Mouse (Mus musculus): ENCODE measurements around the gene Slit3. TPM values are rescaled to one million over a fixed set of nuclear protein-coding genes. Genes with fewer than 3 reads are reported as not detected.

Slit3 gene
- polyA plus RNA-seq, 1 experiment: not detected

GRCm38 (mm10) chr11:35088136-35088535, 32.9 kb upstream of the Slit3 start:
- no peaks in the 10 kb centered on the region for H3K27me3 ChIP-seq (ENCODE audit: control insufficient read depth)
- no peaks in the 10 kb centered on the region for H3K9me3 ChIP-seq (ENCODE audit: control insufficient read depth, low read length)
- TF ChIP-seq TAL1 (IDR thresholded peaks at IDR 0.05; ENCODE audit: low read length) (no peak), GATA1 (IDR thresholded peaks at IDR 0.05; ENCODE audit: low read length) (no peak)
- H3K4me1 ChIP-seq (ENCODE audit: control insufficient read depth): no peaks in the 10 kb centered on the region
- H3K4me3 ChIP-seq (replicated peaks): no peak overlapping the region
- no peaks in the 10 kb centered on the region for H3K36me3 ChIP-seq (ENCODE audit: control insufficient read depth)

- no peaks in the 10 kb centered on the region for H3K36me3 ChIP-seq (ENCODE audit: control insufficient read depth)
- H3K27me3 ChIP-seq (ENCODE audit: control insufficient read depth): no peaks in the 10 kb centered on the region
- H3K4me1 ChIP-seq (ENCODE audit: control insufficient read depth): no peaks in the 10 kb centered on the region
- no peaks in the 10 kb centered on the region for H3K9me3 ChIP-seq (ENCODE audit: control insufficient read depth, low read length)
- no peak overlapping the region for H3K4me3 ChIP-seq (replicated peaks)
- no peak for TF ChIP-seq TAL1 (IDR thresholded peaks at IDR 0.05; ENCODE audit: low read length)
Measured at GRCm38 (mm10) chr11:35090629-35091335, 30.2 kb upstream of the Slit3 start.

- Histone ChIP-seq H3K36me3 (ENCODE audit: control insufficient read depth) (no peaks in the 10 kb centered on the region), H3K4me3 (replicated peaks) (no peak overlapping the region), H3K4me1 (ENCODE audit: control insufficient read depth) (no peaks in the 10 kb centered on the region), H3K27me3 (ENCODE audit: control insufficient read depth) (no peaks in the 10 kb centered on the region), H3K9me3 (ENCODE audit: control insufficient read depth, low read length) (no peaks in the 10 kb centered on the region)
- TF ChIP-seq TAL1 (IDR thresholded peaks at IDR 0.05; ENCODE audit: low read length) (no peak), GATA1 (IDR thresholded peaks at IDR 0.05; ENCODE audit: low read length) (no peak)
Measured at GRCm38 (mm10) chr11:35096538-35096937, 24.5 kb upstream of the Slit3 start.

GRCm38 (mm10) chr11:35109781-35110180, 11.2 kb upstream of the Slit3 start:
- Histone ChIP-seq H3K9me3 (ENCODE audit: control insufficient read depth, low read length) (no peaks in the 10 kb centered on the region), H3K4me1 (ENCODE audit: control insufficient read depth) (no peaks in the 10 kb centered on the region), H3K36me3 (ENCODE audit: control insufficient read depth) (no peaks in the 10 kb centered on the region), H3K27me3 (ENCODE audit: control insufficient read depth) (no peaks in the 10 kb centered on the region), H3K4me3 (replicated peaks) (no peak overlapping the region)
- no peak for TF ChIP-seq GATA1 (IDR thresholded peaks at IDR 0.05; ENCODE audit: low read length)
- TF ChIP-seq TAL1 (IDR thresholded peaks at IDR 0.05; ENCODE audit: low read length): no peak

GRCm38 (mm10) chr11:35110784-35111183, 10.2 kb upstream of the Slit3 start:
- Histone ChIP-seq H3K27me3 (ENCODE audit: control insufficient read depth) (no peaks in the 10 kb centered on the region), H3K4me1 (ENCODE audit: control insufficient read depth) (no peaks in the 10 kb centered on the region), H3K9me3 (ENCODE audit: control insufficient read depth, low read length) (no peaks in the 10 kb centered on the region), H3K36me3 (ENCODE audit: control insufficient read depth) (no peaks in the 10 kb centered on the region), H3K4me3 (replicated peaks) (no peak overlapping the region)
- TF ChIP-seq TAL1 (IDR thresholded peaks at IDR 0.05; ENCODE audit: low read length) (no peak), GATA1 (IDR thresholded peaks at IDR 0.05; ENCODE audit: low read length) (no peak)

GRCm38 (mm10) chr11:35113290-35113689, 7.7 kb upstream of the Slit3 start:
- TF ChIP-seq TAL1 (IDR thresholded peaks at IDR 0.05; ENCODE audit: low read length) (no peak), GATA1 (IDR thresholded peaks at IDR 0.05; ENCODE audit: low read length) (no peak)
- Histone ChIP-seq H3K9me3 (ENCODE audit: control insufficient read depth, low read length) (no peaks in the 10 kb centered on the region), H3K4me1 (ENCODE audit: control insufficient read depth) (no peaks in the 10 kb centered on the region)

GRCm38 (mm10) chr11:35116436-35116835, 4.6 kb upstream of the Slit3 start:
- Histone ChIP-seq H3K27me3 (ENCODE audit: control insufficient read depth) (peaks cover 17% of the 10 kb centered on the region), H3K9me3 (ENCODE audit: control insufficient read depth, low read length) (no peaks in the 10 kb centered on the region), H3K4me3 (replicated peaks) (no peak overlapping the region), H3K4me1 (ENCODE audit: control insufficient read depth) (no peaks in the 10 kb centered on the region), H3K36me3 (ENCODE audit: control insufficient read depth) (no peaks in the 10 kb centered on the region)
- TF ChIP-seq GATA1 (IDR thresholded peaks at IDR 0.05; ENCODE audit: low read length) (no peak), TAL1 (IDR thresholded peaks at IDR 0.05; ENCODE audit: low read length) (no peak)

More at GRCm38 (mm10) chr11:35113290-35113689, 7.7 kb upstream of the Slit3 start:
- no peaks in the 10 kb centered on the region for H3K36me3 ChIP-seq (ENCODE audit: control insufficient read depth)
- H3K4me3 ChIP-seq (replicated peaks): no peak overlapping the region
- H3K27me3 ChIP-seq (ENCODE audit: control insufficient read depth): no peaks in the 10 kb centered on the region

- no peaks in the 10 kb centered on the region for H3K4me1 ChIP-seq (ENCODE audit: control insufficient read depth)
- TF ChIP-seq TAL1 (IDR thresholded peaks at IDR 0.05; ENCODE audit: low read length) (no peak), GATA1 (IDR thresholded peaks at IDR 0.05; ENCODE audit: low read length) (no peak)
- H3K27me3 ChIP-seq (ENCODE audit: control insufficient read depth): peaks cover 31% of the 10 kb centered on the region
- no peaks in the 10 kb centered on the region for H3K36me3 ChIP-seq (ENCODE audit: control insufficient read depth)
- no peaks in the 10 kb centered on the region for H3K9me3 ChIP-seq (ENCODE audit: control insufficient read depth, low read length)
- no peak overlapping the region for H3K4me3 ChIP-seq (replicated peaks)
Measured at GRCm38 (mm10) chr11:35117871-35118270, 3.2 kb upstream of the Slit3 start.

- no peaks in the 10 kb centered on the region for H3K9me3 ChIP-seq (ENCODE audit: control insufficient read depth, low read length)
- H3K27me3 ChIP-seq (ENCODE audit: control insufficient read depth): peaks cover 39% of the 10 kb centered on the region
- no peak for TF ChIP-seq GATA1 (IDR thresholded peaks at IDR 0.05; ENCODE audit: low read length)
- TF ChIP-seq TAL1 (IDR thresholded peaks at IDR 0.05; ENCODE audit: low read length): no peak
- H3K4me1 ChIP-seq (ENCODE audit: control insufficient read depth): no peaks in the 10 kb centered on the region
- H3K36me3 ChIP-seq (ENCODE audit: control insufficient read depth): no peaks in the 10 kb centered on the region
- no peak overlapping the region for H3K4me3 ChIP-seq (replicated peaks)
Measured at GRCm38 (mm10) chr11:35118731-35119130, 2.3 kb upstream of the Slit3 start.

GRCm38 (mm10) chr11:35119360-35119759, 1.7 kb upstream of the Slit3 start:
- H3K36me3 ChIP-seq (ENCODE audit: control insufficient read depth): no peaks in the 10 kb centered on the region
- no peak for TF ChIP-seq GATA1 (IDR thresholded peaks at IDR 0.05; ENCODE audit: low read length)
- TF ChIP-seq TAL1 (IDR thresholded peaks at IDR 0.05; ENCODE audit: low read length): no peak
- no peak overlapping the region for H3K4me3 ChIP-seq (replicated peaks)
- H3K4me1 ChIP-seq (ENCODE audit: control insufficient read depth): no peaks in the 10 kb centered on the region
- peaks cover 39% of the 10 kb centered on the region for H3K27me3 ChIP-seq (ENCODE audit: control insufficient read depth)
- no peaks in the 10 kb centered on the region for H3K9me3 ChIP-seq (ENCODE audit: control insufficient read depth, low read length)
